Mouse (Mus musculus) olfactory bulb, adult 2 months (tissue): Measurements from ENCODE around the gene Ptp4a2. TPM values are rescaled to one million over a fixed set of nuclear protein-coding genes. Genes with fewer than 3 reads are reported as not detected.

Experiments
- H3K27ac ChIP-seq: fragments of 200-500 bp; 2 replicates; pipeline ENCODE4 v1.5.1; 2012; ENCODE audit warnings: low read depth, low read length; ENCODE audit not compliant: insufficient read depth
- H3K4me1 ChIP-seq: fragments of 200-500 bp; 2 replicates; pipeline ENCODE4 v1.6.1; 2012; ENCODE audit warnings: low read length; ENCODE audit not compliant: control insufficient read depth, insufficient read depth
- H3K4me3 ChIP-seq: fragments of 200-500 bp; 2 replicates; pipeline ENCODE4 v1.5.1; 2012; ENCODE audit warnings: mild to moderate bottlenecking, low read depth, low read length, moderate library complexity; ENCODE audit not compliant: insufficient read depth
- CTCF ChIP-seq: fragments of 200-500 bp; IDR thresholded peaks from 2 replicates; pipeline ENCODE4 v1.5.1; 2012; ENCODE audit warnings: low read depth, mild to moderate bottlenecking, low read length, moderate library complexity; ENCODE audit not compliant: insufficient read depth
- POLR2A ChIP-seq: fragments of 200-500 bp; IDR thresholded peaks from 2 replicates; pipeline ENCODE4 v1.6.1; 2012; ENCODE audit warnings: mild to moderate bottlenecking, low read depth, low read length, moderate library complexity; ENCODE audit not compliant: insufficient read depth
- WGBS: fragments of 180-500 bp; shearing (Covaris S2); methylation state at CpG from one replicate; pipeline ENCODE4 v1.1.7; 2018; 5-methylcytosine and 5-hydroxymethylcytosine counted together
- polyA plus RNA-seq: library from polyadenylated mRNA; stranded (reverse); fragments of >200 nt; gene quantifications from 2 replicates; pipeline ENCODE4 v1.2.4, GENCODE M21; 2012; ENCODE audit warnings: low replicate concordance; ENCODE audit not compliant: missing spikeins, insufficient read depth, insufficient read length

The Ptp4a2 gene
- polyA plus RNA-seq, 1 experiment, result 96.3 TPM

- peak overlapping the region; percentile 99 for H3K4me3 ChIP-seq
- 2% methylated on average over 83 of the region's 83 CpGs for WGBS
- H3K27ac ChIP-seq, result peak overlapping the region; percentile 68
- no peak for TF ChIP-seq CTCF
- peak; percentile 75 for TF ChIP-seq POLR2A
- peaks cover 16% of the 10 kb centered on the region for H3K4me1 ChIP-seq
These were observed 8.8 kb downstream of the Ptp4a2 start for GRCm38 (mm10) chr4:129819712-129820336.

- no peak for TF ChIP-seq CTCF
- TF ChIP-seq POLR2A, result peak; percentile 16; the same call in 1 of the 2 replicates
- Histone ChIP-seq H3K27ac (peak overlapping the region; percentile 77), H3K4me3 (peak overlapping the region; percentile 99), H3K4me1 (peaks cover 16% of the 10 kb centered on the region)
- 4% methylated on average over 79 of the region's 79 CpGs for WGBS
These were observed 9.5 kb downstream of the Ptp4a2 start for GRCm38 (mm10) chr4:129820417-129821086.

- under 1% methylated on average over 16 of the region's 16 CpGs for WGBS
- TF ChIP-seq CTCF (no peak), POLR2A (no peak)
- Histone ChIP-seq H3K4me1 (peaks cover 16% of the 10 kb centered on the region), H3K27ac (no peak overlapping the region), H3K4me3 (peak overlapping the region; percentile 99)
These were observed 10.1 kb downstream of the Ptp4a2 start for GRCm38 (mm10) chr4:129821087-129821616.

GRCm38 (mm10) chr4:129822324-129822723, 11.3 kb downstream of the Ptp4a2 start:
- Histone ChIP-seq H3K4me3 (no peak overlapping the region), H3K27ac (no peak overlapping the region), H3K4me1 (peaks cover 16% of the 10 kb centered on the region)
- TF ChIP-seq POLR2A, result no peak
- no peak for TF ChIP-seq CTCF
- WGBS, result 52% methylated on average over 3 of the region's 3 CpGs

GRCm38 (mm10) chr4:129823216-129823810, 12.3 kb downstream of the Ptp4a2 start:
- no peak overlapping the region for H3K4me3 ChIP-seq
- WGBS, result 62% methylated on average over 4 of the region's 4 CpGs
- TF ChIP-seq CTCF, result no peak
- no peak for TF ChIP-seq POLR2A

GRCm38 (mm10) chr4:129827611-129828010, 16.6 kb downstream of the Ptp4a2 start:
- no peak for TF ChIP-seq POLR2A
- TF ChIP-seq CTCF, result no peak
- 81% methylated on average over 3 of the region's 3 CpGs for WGBS
- Histone ChIP-seq H3K27ac (no peak overlapping the region), H3K4me1 (peaks cover 3% of the 10 kb centered on the region), H3K4me3 (no peak overlapping the region)

More at GRCm38 (mm10) chr4:129823216-129823810, 12.3 kb downstream of the Ptp4a2 start:
- peaks cover 11% of the 10 kb centered on the region for H3K4me1 ChIP-seq
- H3K27ac ChIP-seq, result no peak overlapping the region

GRCm38 (mm10) chr4:129828081-129828480, 17.1 kb downstream of the Ptp4a2 start:
- no peak overlapping the region for H3K4me3 ChIP-seq
- TF ChIP-seq CTCF (no peak), POLR2A (no peak)
- WGBS, result 45% methylated on average over 3 of the region's 3 CpGs
- no peak overlapping the region for H3K27ac ChIP-seq
- H3K4me1 ChIP-seq, result no peaks in the 10 kb centered on the region

- WGBS, result 35% methylated on average over 1 of the region's 1 CpGs
- H3K27ac ChIP-seq, result no peak overlapping the region
- H3K4me3 ChIP-seq, result no peak overlapping the region
- no peaks in the 10 kb centered on the region for H3K4me1 ChIP-seq
- TF ChIP-seq CTCF, result no peak
- no peak for TF ChIP-seq POLR2A
These were observed 18.8 kb downstream of the Ptp4a2 start for GRCm38 (mm10) chr4:129829799-129830198.
